Mouse (Mus musculus) v-Abl transformed pro-B cells (cell line): ENCODE data around the gene Clip3.

Source experiments
- in situ Hi-C, 2 experiments: fragments of 400-800 bp; cut with MboI; formaldehyde crosslinking; loops; one replicate each; pipeline ENCODE4 v1.15.1; 2025; ENCODE audit not compliant: unreplicated experiment in 2 of 2

The Clip3 gene

GRCm38 (mm10) chr7:30324300-30324944, 32.9 kb downstream of the Clip3 start:
- in situ Hi-C loops: no loop called here

DNA sequence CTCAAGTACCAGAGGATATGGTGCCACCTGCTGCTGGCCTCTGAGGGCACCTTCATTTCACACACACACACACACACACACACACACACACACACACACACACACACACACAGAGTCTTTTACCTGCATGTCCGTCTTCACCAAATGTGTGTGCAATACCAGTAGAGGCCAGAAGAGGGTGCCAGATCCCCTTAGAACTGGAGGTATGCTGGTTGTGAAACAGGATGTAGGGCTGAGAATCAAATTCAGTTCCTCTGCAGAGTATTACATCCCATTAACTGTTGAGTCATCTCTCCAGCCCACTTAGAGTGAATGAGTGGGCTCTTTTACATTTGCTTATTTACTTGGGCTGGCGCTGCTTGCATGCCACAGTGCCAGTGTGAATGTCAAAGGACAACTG, 33.8 kb downstream of the Clip3 start:
- in situ Hi-C loops: loop anchor here in 1 of 2 experiments (25.0 kb wide), 1 partner anchor 287 kb away; the partner anchor contains the start of gene Upk1a

- in situ Hi-C loops: loop anchor here in 1 of 2 experiments (25.0 kb wide), 1 partner anchor 286 kb away; the partner anchor contains the start of gene Upk1a
These were observed 34.9 kb downstream of the Clip3 start for GRCm38 (mm10) chr7:30326427-30326826.

- in situ Hi-C loops: loop anchor here in 1 of 2 experiments (25.0 kb wide), 1 partner anchor 285 kb away; the partner anchor contains the start of gene Upk1a
These were observed 35.6 kb downstream of the Clip3 start for GRCm38 (mm10) chr7:30327140-30327539.

GRCm38 (mm10) chr7:30328379-30328778, 36.9 kb downstream of the Clip3 start:
- in situ Hi-C loops: loop anchor here in 1 of 2 experiments (25.0 kb wide), 1 partner anchor 284 kb away; the partner anchor contains the start of gene Upk1a

- in situ Hi-C loops: loop anchor here in 1 of 2 experiments (25.0 kb wide), 1 partner anchor 280 kb away; the partner anchor contains the start of gene Upk1a
These were observed 40.4 kb downstream of the Clip3 start for GRCm38 (mm10) chr7:30331887-30332286.

DNA sequence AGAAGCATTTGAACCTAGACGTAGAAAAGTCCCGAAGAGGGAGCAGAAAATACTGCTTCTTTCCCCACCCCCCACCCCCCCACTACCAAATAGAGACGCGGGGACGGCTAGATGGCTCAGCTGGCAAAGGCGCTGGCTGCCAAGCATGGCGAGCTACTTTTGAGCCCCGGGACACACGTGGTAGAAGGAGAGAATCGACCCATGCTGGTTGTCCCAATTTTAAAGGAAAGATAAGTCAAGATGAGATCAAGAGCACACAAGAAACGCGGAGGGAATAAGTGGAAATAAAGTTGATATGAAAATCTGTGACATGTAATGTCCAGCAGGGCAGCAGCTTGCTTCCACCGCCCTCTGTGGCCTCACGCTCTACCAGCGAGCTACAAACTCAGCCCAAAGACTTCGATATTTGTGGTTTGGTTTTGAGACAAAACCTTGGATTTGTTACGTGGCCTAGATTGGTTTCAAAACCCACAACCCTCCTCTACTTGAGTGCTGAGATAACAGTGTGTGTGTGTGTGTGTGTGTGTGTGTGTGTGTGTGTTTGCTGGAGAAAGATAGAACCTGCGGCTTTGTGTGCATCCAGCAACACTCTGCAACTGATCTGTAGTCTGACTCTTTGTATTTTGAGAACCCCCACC, 41.2 kb downstream of the Clip3 start:
- in situ Hi-C loops: loop anchor here in 1 of 2 experiments (25.0 kb wide), 1 partner anchor 280 kb away; the partner anchor contains the start of gene Upk1a

- in situ Hi-C loops: loop anchor here in 1 of 2 experiments (25.0 kb wide), 1 partner anchor 279 kb away; the partner anchor contains the start of gene Upk1a
These were observed 41.9 kb downstream of the Clip3 start for GRCm38 (mm10) chr7:30333436-30333835.

GRCm38 (mm10) chr7:30334563-30334962, 43.0 kb downstream of the Clip3 start:
- in situ Hi-C loops: loop anchor here in 1 of 2 experiments (25.0 kb wide), 1 partner anchor 278 kb away; the partner anchor contains the start of gene Upk1a

- in situ Hi-C loops: loop anchor here in 1 of 2 experiments (5.0 to 25.0 kb wide), 2 partner anchors 47 to 277 kb away; partner anchors contain the start of gene Upk1a
These were observed 44.2 kb downstream of the Clip3 start for GRCm38 (mm10) chr7:30335688-30336087.

DNA sequence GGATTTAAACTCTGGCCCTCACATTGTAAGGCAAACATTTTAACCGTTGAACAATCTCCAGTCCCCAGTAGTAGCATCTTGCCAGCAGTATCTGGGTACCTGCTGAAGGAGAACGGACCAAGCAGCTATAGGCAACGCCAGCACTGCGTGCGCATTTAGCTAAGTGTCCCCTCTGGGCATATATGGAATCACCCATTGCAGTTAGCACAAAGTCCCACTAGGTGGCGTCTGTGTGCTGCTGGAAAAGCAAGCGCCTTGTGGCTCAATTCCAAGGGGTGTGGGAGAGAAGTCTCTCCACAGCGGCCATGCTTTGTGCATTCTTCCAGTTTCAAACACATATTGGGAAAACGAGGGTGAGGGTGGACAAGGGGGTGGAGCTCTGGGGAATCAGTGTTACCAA, 44.9 kb downstream of the Clip3 start:
- in situ Hi-C loops: loop anchor here in 1 of 2 experiments (5.0 to 25.0 kb wide), 2 partner anchors 46 to 276 kb away; partner anchors contain the start of gene Upk1a

DNA sequence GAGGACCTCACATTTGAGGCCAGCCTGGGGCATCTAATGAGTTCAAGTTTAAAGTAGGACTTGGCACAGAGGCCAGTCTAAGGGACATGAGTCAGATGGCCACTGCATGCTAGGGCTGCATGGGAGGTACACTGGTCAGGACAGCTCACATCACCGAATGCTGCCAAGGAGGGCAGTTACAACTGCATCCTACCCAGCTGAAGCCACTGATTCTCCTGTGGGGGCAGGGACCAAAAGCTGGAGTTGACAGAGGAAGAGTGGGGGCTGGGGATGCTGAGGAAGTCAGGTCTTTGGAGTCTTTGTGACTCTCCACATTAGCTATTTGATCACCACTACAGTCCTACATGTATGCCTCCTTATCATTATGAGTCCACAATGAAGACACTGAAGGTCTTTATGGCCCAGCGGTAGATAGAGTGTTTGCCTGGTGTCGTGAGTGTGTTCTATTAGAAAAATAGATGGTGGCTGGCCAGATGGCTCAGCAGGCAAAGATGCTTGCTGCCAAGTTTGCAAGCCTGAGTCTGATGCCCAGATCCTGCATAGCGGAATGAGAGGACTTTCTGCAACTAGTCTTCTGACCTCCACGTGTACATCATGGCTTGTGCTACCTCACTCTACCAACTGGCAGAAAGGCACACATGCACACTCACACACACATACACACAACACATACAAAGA, 48.0 kb downstream of the Clip3 start:
- in situ Hi-C loops: loop anchor here (5.0 to 25.0 kb wide), 4 partner anchors 43 to 275 kb away; partner anchors contain the start of gene Upk1a (in 2 of the 2)

DNA sequence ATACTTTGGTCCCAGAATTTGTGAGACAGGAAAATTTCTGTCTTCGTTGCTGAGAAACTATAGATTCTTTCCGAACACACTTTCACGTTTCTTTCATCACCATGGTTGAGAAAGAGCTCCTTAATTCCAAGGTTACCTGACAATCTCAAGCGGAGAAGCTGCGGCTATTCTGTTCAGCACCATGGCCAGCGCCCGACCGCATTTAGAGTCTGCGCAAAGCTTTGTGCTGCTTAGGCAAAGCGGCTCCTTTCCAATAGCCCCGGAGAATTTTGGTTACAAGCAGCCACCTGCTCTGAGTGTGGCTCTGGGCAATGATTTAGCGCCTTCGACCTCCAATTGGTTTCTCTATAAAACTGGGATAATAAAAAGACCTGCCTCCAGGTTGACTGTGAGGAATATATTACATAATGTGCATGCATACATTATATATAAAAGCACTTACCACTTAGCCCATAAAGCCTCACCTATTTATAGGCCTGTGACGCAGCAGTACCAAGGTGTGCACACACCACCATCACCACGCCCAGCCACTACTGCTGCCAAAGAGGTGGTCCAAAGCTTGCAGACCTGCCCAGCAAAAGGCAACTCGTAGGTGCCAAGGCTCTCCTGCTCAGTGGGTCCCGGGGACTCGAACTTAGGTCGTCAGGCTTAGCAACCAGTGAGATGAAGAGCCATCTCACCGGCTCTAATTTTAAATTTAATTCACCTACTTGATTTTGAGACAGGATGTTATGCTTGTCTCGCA, 55.3 kb downstream of the Clip3 start:
- in situ Hi-C loops: loop anchor here (10.0 to 25.0 kb wide), 3 partner anchors 128 to 268 kb away; partner anchors contain the start of gene Upk1a (in 2 of the 2)

- in situ Hi-C loops: loop anchor here (10.0 to 25.0 kb wide), 3 partner anchors 127 to 267 kb away; partner anchors contain the start of gene Upk1a (in 2 of the 2)
These were observed 56.3 kb downstream of the Clip3 start for GRCm38 (mm10) chr7:30347828-30348227.

GRCm38 (mm10) chr7:30353279-30353822, 61.8 kb downstream of the Clip3 start:
- in situ Hi-C loops: loop anchor here in 1 of 2 experiments (5.0 kb wide), 1 partner anchor 51 kb away; no protein-coding TSS in a partner anchor

DNA sequence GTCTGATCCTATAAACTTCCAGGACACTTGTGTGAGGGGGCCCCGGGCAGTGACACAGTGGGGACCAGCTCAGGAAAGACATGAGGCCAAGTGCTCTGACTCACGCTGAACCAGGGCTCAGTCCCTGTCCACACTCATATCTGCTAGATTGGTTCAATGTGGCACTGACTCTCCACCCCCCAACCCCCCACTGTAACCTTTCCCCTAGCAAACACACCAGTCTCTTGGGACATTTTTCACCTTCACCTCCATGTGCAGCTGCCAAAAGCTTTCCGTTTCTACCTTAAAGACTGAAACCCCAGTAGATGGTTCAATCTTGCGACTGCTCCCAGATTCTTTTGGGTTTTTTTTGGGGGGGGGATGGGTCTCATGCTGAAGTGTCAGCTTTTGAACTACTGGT, 62.5 kb downstream of the Clip3 start:
- in situ Hi-C loops: loop anchor here in 1 of 2 experiments (5.0 kb wide), 1 partner anchor 52 kb away; no protein-coding TSS in a partner anchor
